9 mouse cellular contexts compared by ENCODE assay signal in the genomic region with DNA sequence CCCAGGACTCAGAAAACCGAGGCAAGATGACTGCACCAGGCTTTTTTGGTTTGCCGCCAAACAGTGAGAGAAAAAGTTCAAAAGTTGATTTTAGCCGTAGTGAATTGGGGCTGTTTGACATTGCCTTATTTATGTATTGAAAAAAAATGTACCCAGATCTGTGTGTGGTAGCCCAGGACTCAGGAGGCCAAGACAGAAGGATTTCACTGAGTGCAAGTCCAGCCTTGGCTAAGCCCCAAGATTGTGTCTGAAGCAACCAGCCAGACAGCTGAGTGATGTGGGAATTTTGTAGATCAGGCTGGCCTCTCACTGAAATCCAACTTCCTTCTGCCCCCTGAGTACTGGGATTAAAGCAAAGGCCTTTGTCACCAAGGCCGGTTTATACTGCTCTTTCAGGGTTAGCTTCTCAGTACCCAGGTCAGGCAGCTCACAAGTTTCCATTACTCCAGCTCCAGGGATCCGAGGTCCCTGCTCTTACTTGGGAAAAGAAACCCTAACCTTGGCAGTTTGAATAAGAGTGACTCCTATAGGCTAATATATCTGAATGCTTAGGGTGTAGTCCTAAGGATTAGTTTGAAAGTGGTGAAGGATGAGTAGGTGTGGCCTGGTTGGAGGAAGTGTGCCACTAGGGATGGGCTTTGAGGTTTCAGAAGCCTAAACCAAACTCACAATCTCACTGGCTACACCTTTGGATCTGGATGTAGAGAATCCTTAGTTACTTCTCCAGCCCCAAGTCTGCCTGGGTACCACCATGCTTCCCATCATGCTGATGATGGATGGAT. TPM values are rescaled to one million over a fixed set of nuclear protein-coding genes. Genes with fewer than 3 reads are reported as not detected.
DNase-seq lines count a peak whose midpoint lies in the region; ATAC-seq and TF ChIP-seq lines count a peak whose summit lies in the region.
"Had no signal": no experiment of that assay in that cellular context is flagged by ENCODE, and none has a peak within 500 bp of the region (broad histone marks: within the 10 kb centered on the region; RNA-seq: fewer than 3 reads in every experiment).

No protein-coding gene starts in this region.

- TF ChIP-seq CTCF in gastrocnemius, adult 2 months (IDR thresholded peaks at IDR 0.05) = no peak

- H3K4me1 ChIP-seq in forebrain, embryonic 11.5 days (replicated peaks; ENCODE audit: control insufficient read depth, insufficient read depth, low read length) = peaks cover 9% of the 10 kb centered on the region
- peaks cover 15% of the 10 kb centered on the region for H3K4me1 ChIP-seq in neural tube, embryonic 12.5 days

- H3K9ac ChIP-seq in forebrain, embryonic 11.5 days (ENCODE audit: low read length) = peak overlapping the region; percentile 89
- H3K9ac ChIP-seq in neural tube, embryonic 12.5 days = peak overlapping the region; percentile 74

- no peak for ATAC-seq in forebrain, embryonic 11.5 days (replicated peaks; ENCODE audit: low FRiP score)
- no peak for ATAC-seq in neural tube, embryonic 12.5 days (ENCODE audit: low FRiP score, low read depth)

- H3K27ac ChIP-seq in gastrocnemius, adult 2 months = peak overlapping the region; percentile 92
- H3K27ac ChIP-seq in forebrain, embryonic 11.5 days (ENCODE audit: low read depth, low read length) = no peak overlapping the region
- no peak overlapping the region for H3K27ac ChIP-seq in neural tube, embryonic 12.5 days

- H3K9me3 ChIP-seq in forebrain, embryonic 11.5 days (ENCODE audit: control insufficient read depth, low read length) = no peaks in the 10 kb centered on the region
- no peaks in the 10 kb centered on the region for H3K9me3 ChIP-seq in neural tube, embryonic 12.5 days

- 59% methylated on average over 5 of the region's 5 CpGs for WGBS in forebrain, embryonic 11.5 days
- 58% methylated on average over 5 of the region's 5 CpGs for WGBS in neural tube, embryonic 12.5 days

- intact Hi-C loops in gastrocnemius, adult 2 months (cut with DNase I) = loop anchor here (5.0 kb wide), 1 partner anchor 98 kb away; no protein-coding TSS in a partner anchor

- peaks cover 3% of the 10 kb centered on the region; the same call in 1 of the 2 replicates for H3K36me3 ChIP-seq in forebrain, embryonic 11.5 days (ENCODE audit: control insufficient read depth, insufficient read depth, low read length)
- peaks cover 28% of the 10 kb centered on the region for H3K36me3 ChIP-seq in neural tube, embryonic 12.5 days

- H3K27me3 ChIP-seq in forebrain, embryonic 11.5 days (ENCODE audit: control insufficient read depth, insufficient read depth, low read length) = no peaks in the 10 kb centered on the region
- H3K27me3 ChIP-seq in neural tube, embryonic 12.5 days (replicated peaks) = no peaks in the 10 kb centered on the region
- H3K27me3 ChIP-seq: Patski had no signal

- H3K4me2 ChIP-seq in forebrain, embryonic 11.5 days (ENCODE audit: low read depth, low read length, severe bottlenecking) = peak overlapping the region; percentile 76
- peak overlapping the region; percentile 78 for H3K4me2 ChIP-seq in neural tube, embryonic 12.5 days (replicated peaks)

- DNase-seq in gastrocnemius, adult 2 months = peak; percentile 34
- no peak for DNase-seq in gastrocnemius, postnatal 4 days (ENCODE audit: low spot score in 2 of 2)
- peak; percentile 34 for DNase-seq in ES-CJ7 (ENCODE audit: low read depth, low spot score)
- DNase-seq in forebrain, embryonic 11.5 days (ENCODE audit: low spot score) = no peak
- peak; percentile 21 for DNase-seq in kidney, postnatal 14 days
- DNase-seq in right cerebral cortex, adult 18-20 months = no peak
- DNase-seq in thymus, postnatal 36 days = no peak

- H3K4me3 ChIP-seq in gastrocnemius, adult 2 months = peak overlapping the region; percentile 94
- peak overlapping the region; percentile 73 for H3K4me3 ChIP-seq in forebrain, embryonic 11.5 days (ENCODE audit: low read depth, low read length)
- peak overlapping the region; percentile 71 for H3K4me3 ChIP-seq in neural tube, embryonic 12.5 days

RNA-seq across cellular contexts. Expression of gene Vhl, which starts 1.4 kb away (rescaled TPM):
- 1 to 10 TPM; 5.1 to 5.9 TPM for total RNA-seq in gastrocnemius, adult 2 months (2021)
- total RNA-seq in gastrocnemius, postnatal 4 days (2021) = 10 to 100 TPM; 16.1 to 20.1 TPM
- 63.7 and 64.4 TPM in 2 replicates for polyA plus RNA-seq in forebrain, embryonic 11.5 days (2014; fragmentation: Nextera tagmentation; extraction: Ambion mirVana)
- polyA plus RNA-seq in neural tube, embryonic 12.5 days (2016; fragmentation: Nextera tagmentation; extraction: Ambion mirVana) = 64.8 and 65.3 TPM in 2 replicates

RNA-seq across cellular contexts. Expression of gene Irak2, which starts 13.1 kb away (rescaled TPM):
- total RNA-seq in gastrocnemius, adult 2 months (2021) = 1 to 10 TPM; 3.9 to 6.1 TPM
- 10 to 100 TPM in 1 of 2 experiments, 1 to 10 TPM in 1; 9.5 to 10.7 TPM for total RNA-seq in gastrocnemius, postnatal 4 days (2021)
- polyA plus RNA-seq in forebrain, embryonic 11.5 days (2014; fragmentation: Nextera tagmentation; extraction: Ambion mirVana) = 1.6 and 2.1 TPM in 2 replicates
- polyA plus RNA-seq in neural tube, embryonic 12.5 days (2016; fragmentation: Nextera tagmentation; extraction: Ambion mirVana) = 3.1 and 4.1 TPM in 2 replicates

RNA-seq across cellular contexts. Expression of gene Brk1, which starts 20.6 kb away (rescaled TPM):
- total RNA-seq in gastrocnemius, adult 2 months (2021) = 10 to 100 TPM; 37.3 to 46.0 TPM
- total RNA-seq in gastrocnemius, postnatal 4 days (2021) = 10 to 100 TPM; 96.6 to 98.6 TPM
- polyA plus RNA-seq in forebrain, embryonic 11.5 days (2014; fragmentation: Nextera tagmentation; extraction: Ambion mirVana) = 198 and 200 TPM in 2 replicates
- 206 and 219 TPM in 2 replicates for polyA plus RNA-seq in neural tube, embryonic 12.5 days (2016; fragmentation: Nextera tagmentation; extraction: Ambion mirVana)

RNA-seq across cellular contexts. Expression of gene Fancd2os, which starts 24.7 kb away (rescaled TPM):
- total RNA-seq in gastrocnemius, adult 2 months (2021) = not detected
- not detected for total RNA-seq in gastrocnemius, postnatal 4 days (2021)
- 0.24 TPM in 1 of 2 replicates, not detected in the other for polyA plus RNA-seq in forebrain, embryonic 11.5 days (2014; fragmentation: Nextera tagmentation; extraction: Ambion mirVana)
- polyA plus RNA-seq in neural tube, embryonic 12.5 days (2016; fragmentation: Nextera tagmentation; extraction: Ambion mirVana) = 0.19 TPM in 1 of 2 replicates, not detected in the other
- polyA plus RNA-seq: Patski had no signal

Comparison
In these comparisons a context has a peak if more than half of its experiments do, and no peak if none do; other contexts are left out.
1. DNase-seq: peak in gastrocnemius, adult 2 months (single experiment), ES-CJ7 (single experiment) and kidney, postnatal 14 days (single experiment); none in gastrocnemius, postnatal 4 days (0 of 2), forebrain, embryonic 11.5 days (single experiment), right cerebral cortex, adult 18-20 months (single experiment) and thymus, postnatal 36 days (0 of 2).
2. Peak in every context shown above with its lines, with median percentiles within 50 percentile points of each other: H3K4me3 ChIP-seq.